Mouse (Mus musculus): Measurements from ENCODE around the gene Kncn. TPM values are rescaled to one million over a fixed set of nuclear protein-coding genes. Genes with fewer than 3 reads are reported as not detected.

Kncn gene
- polyA plus RNA-seq, 1 experiment from 2014 or later = 0.24 TPM

DNA sequence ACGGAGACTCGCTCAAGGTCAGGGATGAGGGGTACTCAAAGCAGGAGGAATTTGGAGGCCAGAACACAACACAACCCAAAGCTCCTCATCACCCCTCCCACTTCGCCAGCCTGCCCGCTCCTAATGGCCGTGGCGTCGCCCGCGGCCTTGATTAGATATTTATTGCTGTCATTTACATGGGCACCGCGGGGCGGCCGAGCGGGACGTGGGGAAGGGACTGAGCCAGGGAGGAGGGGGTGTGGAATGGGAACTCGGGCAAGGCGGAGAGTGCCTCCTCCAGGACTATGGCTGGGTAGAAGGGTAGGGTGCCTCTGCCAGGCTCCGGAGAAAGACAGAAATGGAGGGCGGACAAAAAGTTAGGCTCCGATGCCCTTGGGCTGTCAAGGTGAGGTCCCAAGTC is 52.4 kb downstream of the Kncn start:
- Histone ChIP-seq H3K4me1 (ENCODE audit: control insufficient read depth, insufficient read depth, low read length) (peaks cover 18% of the 10 kb centered on the region), H3K4me2 (ENCODE audit: low read length) (peak overlapping the region; percentile 61), H3K9ac (replicated peaks; ENCODE audit: low read length) (no peak overlapping the region; the same call in 1 of the 2 replicates), H3K27me3 (ENCODE audit: control insufficient read depth, insufficient read depth, low read length) (peaks cover 76% of the 10 kb centered on the region), H3K27ac (replicated peaks; ENCODE audit: low read depth, low read length) (no peak overlapping the region), H3K4me3 (replicated peaks; ENCODE audit: low read depth, low read length) (peak overlapping the region; percentile 35), H3K36me3 (ENCODE audit: control insufficient read depth, insufficient read depth, low read length) (no peaks in the 10 kb centered on the region), H3K9me3 (ENCODE audit: control insufficient read depth, low read length) (no peaks in the 10 kb centered on the region)
- DNase-seq = no peak
- ATAC-seq (ENCODE audit: low FRiP score, low TSS enrichment) = no peak
- under 1% methylated on average over 20 of the region's 20 CpGs for WGBS

DNA sequence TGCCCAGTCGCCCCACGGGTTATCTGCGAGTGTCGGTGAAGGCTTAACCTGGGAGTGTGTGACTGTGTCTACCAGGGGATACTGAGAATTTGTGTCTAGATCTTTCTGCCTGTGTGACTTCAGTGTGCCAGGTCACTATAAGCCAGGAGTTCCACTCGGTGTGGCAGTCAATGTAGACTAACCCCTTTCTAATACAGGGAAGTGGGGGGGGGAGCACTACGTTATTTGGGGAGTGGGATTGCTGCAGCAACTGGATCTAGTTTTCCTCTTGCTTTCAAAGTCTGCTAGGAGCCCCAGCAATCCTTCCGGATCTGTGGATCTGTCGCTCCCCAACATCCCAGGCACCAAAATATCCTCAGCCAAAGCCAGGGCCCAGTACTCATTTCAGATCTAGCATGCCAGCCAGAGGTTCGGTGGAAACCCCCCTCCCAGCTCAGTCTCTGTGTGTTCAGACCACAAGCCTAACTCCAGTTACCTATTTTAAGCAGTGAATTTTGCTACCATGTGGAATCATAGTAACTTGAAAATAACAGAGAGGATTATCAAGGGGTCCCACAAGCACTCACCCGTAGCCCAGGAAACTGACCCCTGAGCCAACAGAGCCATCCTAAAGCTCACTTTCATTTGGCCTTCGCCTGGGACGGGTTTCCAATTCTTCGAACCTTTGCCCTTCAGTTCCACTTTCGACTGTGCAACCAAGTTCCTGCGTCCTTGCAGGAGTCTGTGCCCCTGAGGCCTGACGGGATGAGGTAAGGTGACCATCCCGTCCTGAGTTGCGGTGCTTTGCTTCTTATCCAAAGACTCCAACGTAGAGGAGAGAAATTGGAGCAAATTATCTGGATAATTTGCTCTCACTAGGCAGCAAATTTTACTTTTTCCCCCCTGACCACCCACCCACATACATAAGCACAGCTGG is 53.1 kb downstream of the Kncn start:
- ATAC-seq (ENCODE audit: low FRiP score, low TSS enrichment) (no peak), DNase-seq (peak; percentile 15)
- H3K27ac ChIP-seq (replicated peaks; ENCODE audit: low read depth, low read length) = no peak overlapping the region
- no peak overlapping the region; the same call in 1 of the 2 replicates for H3K9ac ChIP-seq (replicated peaks; ENCODE audit: low read length)
- H3K36me3 ChIP-seq (ENCODE audit: control insufficient read depth, insufficient read depth, low read length) = no peaks in the 10 kb centered on the region
- peak overlapping the region; percentile 35 for H3K4me3 ChIP-seq (replicated peaks; ENCODE audit: low read depth, low read length)
- no peaks in the 10 kb centered on the region for H3K9me3 ChIP-seq (ENCODE audit: control insufficient read depth, low read length)
- WGBS = 8% methylated on average over 19 of the region's 19 CpGs
- peaks cover 18% of the 10 kb centered on the region for H3K4me1 ChIP-seq (ENCODE audit: control insufficient read depth, insufficient read depth, low read length)
- peak overlapping the region; percentile 61 for H3K4me2 ChIP-seq (ENCODE audit: low read length)
- H3K27me3 ChIP-seq (ENCODE audit: control insufficient read depth, insufficient read depth, low read length) = peaks cover 78% of the 10 kb centered on the region

DNA sequence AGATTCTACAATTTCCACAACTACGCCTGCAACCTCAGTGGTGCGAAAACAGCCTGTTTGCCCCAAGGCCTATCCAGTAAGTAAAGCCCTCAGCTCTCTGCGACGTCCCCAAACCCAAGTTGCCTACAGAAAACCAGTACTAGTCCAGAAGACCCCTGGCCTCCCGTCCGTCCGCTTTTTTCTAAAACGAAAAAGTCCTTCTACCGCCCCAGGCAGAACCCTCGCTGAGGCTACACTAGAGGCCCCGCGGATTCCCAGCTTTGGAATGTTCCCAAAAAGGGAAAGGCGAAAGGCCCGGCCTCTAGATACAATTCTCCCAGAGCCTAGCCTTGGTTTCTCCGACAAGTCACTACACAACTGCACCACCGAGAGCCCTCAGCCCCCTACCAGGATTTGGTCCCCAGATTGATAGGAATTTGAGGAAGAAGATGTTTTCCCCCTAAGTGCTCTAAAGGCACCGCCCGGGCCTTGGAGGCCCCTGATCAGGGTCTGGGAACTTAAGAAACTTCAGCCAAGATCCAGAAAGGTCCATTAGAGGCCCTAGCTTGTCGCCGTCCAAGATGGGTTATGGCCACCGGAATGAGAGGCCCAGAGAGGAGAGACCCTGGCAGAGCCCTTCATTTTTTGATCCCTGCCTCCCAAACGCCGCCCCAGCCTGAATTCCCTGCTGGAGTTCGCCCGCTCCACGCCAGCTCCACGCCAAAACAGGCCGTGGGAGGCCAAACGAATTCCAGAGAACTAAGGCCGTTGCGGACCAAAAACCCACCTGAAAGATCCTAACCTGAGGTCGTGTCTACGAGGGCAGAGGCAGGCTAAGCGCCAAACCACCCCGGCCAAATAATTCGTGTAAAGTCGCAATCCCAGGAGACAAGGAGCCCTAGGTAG is 54.3 kb downstream of the Kncn start:
- Histone ChIP-seq H3K36me3 (ENCODE audit: control insufficient read depth, insufficient read depth, low read length) (no peaks in the 10 kb centered on the region), H3K4me2 (ENCODE audit: low read length) (peak overlapping the region; percentile 61), H3K27ac (replicated peaks; ENCODE audit: low read depth, low read length) (no peak overlapping the region), H3K4me1 (ENCODE audit: control insufficient read depth, insufficient read depth, low read length) (peaks cover 18% of the 10 kb centered on the region), H3K27me3 (ENCODE audit: control insufficient read depth, insufficient read depth, low read length) (peaks cover 78% of the 10 kb centered on the region), H3K9ac (replicated peaks; ENCODE audit: low read length) (peak overlapping the region; percentile 37; the same call in 1 of the 2 replicates), H3K4me3 (replicated peaks; ENCODE audit: low read depth, low read length) (peak overlapping the region; percentile 35), H3K9me3 (ENCODE audit: control insufficient read depth, low read length) (no peaks in the 10 kb centered on the region)
- ATAC-seq (ENCODE audit: low FRiP score, low TSS enrichment) (no peak), DNase-seq (peak; percentile 53)
- WGBS = 2% methylated on average over 37 of the region's 37 CpGs

Other genes starting within 250 kb of the Kncn start
- gene Cyp4b1, start 236.7 kb upstream of the Kncn start, polyA plus RNA-seq (2014; fragmentation: Nextera tagmentation; extraction: Ambion mirVana) = 0.54 and 0.67 TPM in 2 replicates
- gene Efcab14, start 146.7 kb upstream of the Kncn start, polyA plus RNA-seq (2014; fragmentation: Nextera tagmentation; extraction: Ambion mirVana) = 16.3 and 25.4 TPM in 2 replicates
- 0.28 and 0.37 TPM in 2 replicates for gene Tex38, start 103.4 kb upstream of the Kncn start, polyA plus RNA-seq (2014; fragmentation: Nextera tagmentation; extraction: Ambion mirVana)
- gene Atpaf1, start 99.6 kb upstream of the Kncn start, polyA plus RNA-seq (2014; fragmentation: Nextera tagmentation; extraction: Ambion mirVana) = 37.8 and 44.3 TPM in 2 replicates
- gene Mob3c, start 56.3 kb upstream of the Kncn start, polyA plus RNA-seq (2014; fragmentation: Nextera tagmentation; extraction: Ambion mirVana) = 2.5 and 4.1 TPM in 2 replicates
- 16.0 and 18.0 TPM in 2 replicates for gene Mknk1, start 45.2 kb upstream of the Kncn start, polyA plus RNA-seq (2014; fragmentation: Nextera tagmentation; extraction: Ambion mirVana)
- gene 6430628N08Rik, start 6.3 kb downstream of the Kncn start, polyA plus RNA-seq (2014; fragmentation: Nextera tagmentation; extraction: Ambion mirVana) = not detected in 2 replicates
- gene Dmbx1, start 55.5 kb downstream of the Kncn start, polyA plus RNA-seq (2014; fragmentation: Nextera tagmentation; extraction: Ambion mirVana) = 8.2 and 8.5 TPM in 2 replicates
- gene Faah, start 133.5 kb downstream of the Kncn start, polyA plus RNA-seq (2014; fragmentation: Nextera tagmentation; extraction: Ambion mirVana) = 15.5 and 17.5 TPM in 2 replicates
- gene Nsun4, start 169.5 kb downstream of the Kncn start, polyA plus RNA-seq (2014; fragmentation: Nextera tagmentation; extraction: Ambion mirVana) = 11.5 and 13.6 TPM in 2 replicates
- gene Uqcrh, start 190.7 kb downstream of the Kncn start, polyA plus RNA-seq (2014; fragmentation: Nextera tagmentation; extraction: Ambion mirVana) = 405 and 483 TPM in 2 replicates
- 72.6 and 75.2 TPM in 2 replicates for gene Lrrc41, start 190.9 kb downstream of the Kncn start, polyA plus RNA-seq (2014; fragmentation: Nextera tagmentation; extraction: Ambion mirVana)
- 5.3 and 10.5 TPM in 2 replicates for gene Rad54l, start 239.3 kb downstream of the Kncn start, polyA plus RNA-seq (2014; fragmentation: Nextera tagmentation; extraction: Ambion mirVana)
- gene Pomgnt1, start 239.4 kb downstream of the Kncn start, polyA plus RNA-seq (2014; fragmentation: Nextera tagmentation; extraction: Ambion mirVana) = 55.0 and 66.4 TPM in 2 replicates